Mouse (Mus musculus) olfactory bulb, adult 2 months (tissue): ENCODE results near the gene Unc45a. TPM values are rescaled to one million over a fixed set of nuclear protein-coding genes. Genes with fewer than 3 reads are reported as not detected.

Experiments used
- H3K27ac ChIP-seq: fragments of 200-500 bp; 2 replicates; pipeline ENCODE4 v1.5.1; 2012; ENCODE audit warnings: low read depth, low read length; ENCODE audit not compliant: insufficient read depth
- H3K4me1 ChIP-seq: fragments of 200-500 bp; 2 replicates; pipeline ENCODE4 v1.6.1; 2012; ENCODE audit warnings: low read length; ENCODE audit not compliant: control insufficient read depth, insufficient read depth
- H3K4me3 ChIP-seq: fragments of 200-500 bp; 2 replicates; pipeline ENCODE4 v1.5.1; 2012; ENCODE audit warnings: mild to moderate bottlenecking, low read depth, low read length, moderate library complexity; ENCODE audit not compliant: insufficient read depth
- CTCF ChIP-seq: fragments of 200-500 bp; IDR thresholded peaks from 2 replicates; pipeline ENCODE4 v1.5.1; 2012; ENCODE audit warnings: low read depth, mild to moderate bottlenecking, low read length, moderate library complexity; ENCODE audit not compliant: insufficient read depth
- POLR2A ChIP-seq: fragments of 200-500 bp; IDR thresholded peaks from 2 replicates; pipeline ENCODE4 v1.6.1; 2012; ENCODE audit warnings: mild to moderate bottlenecking, low read depth, low read length, moderate library complexity; ENCODE audit not compliant: insufficient read depth
- WGBS: fragments of 180-500 bp; shearing (Covaris S2); methylation state at CpG from one replicate; pipeline ENCODE4 v1.1.7; 2018; 5-methylcytosine and 5-hydroxymethylcytosine counted together
- polyA plus RNA-seq: library from polyadenylated mRNA; stranded (reverse); fragments of >200 nt; gene quantifications from 2 replicates; pipeline ENCODE4 v1.2.4, GENCODE M21; 2012; ENCODE audit warnings: low replicate concordance; ENCODE audit not compliant: missing spikeins, insufficient read depth, insufficient read length

Gene Unc45a
- polyA plus RNA-seq, 1 experiment: not detected

GRCm38 (mm10) chr7:80375376-80376039 lies 34.7 kb upstream of the Unc45a start:
- 75% methylated on average over 9 of the region's 9 CpGs for WGBS
- Histone ChIP-seq H3K27ac (no peak overlapping the region), H3K4me1 (peaks cover 6% of the 10 kb centered on the region; the same call in 1 of the 2 replicates), H3K4me3 (no peak overlapping the region)
- no peak for TF ChIP-seq CTCF
- TF ChIP-seq POLR2A: no peak

GRCm38 (mm10) chr7:80374733-80375132 lies 33.9 kb upstream of the Unc45a start:
- Histone ChIP-seq H3K4me1 (peaks cover 6% of the 10 kb centered on the region; the same call in 1 of the 2 replicates), H3K4me3 (no peak overlapping the region), H3K27ac (no peak overlapping the region)
- no peak for TF ChIP-seq POLR2A
- no peak for TF ChIP-seq CTCF
- 91% methylated on average over 3 of the region's 3 CpGs for WGBS

- no peak overlapping the region for H3K27ac ChIP-seq
- whole genome bisulfite sequencing: 59% methylated on average over 3 of the region's 3 CpGs
Observed at GRCm38 (mm10) chr7:80374280-80374679, 33.5 kb upstream of the Unc45a start.

GRCm38 (mm10) chr7:80373850-80374249 lies 33.0 kb upstream of the Unc45a start:
- H3K4me3 ChIP-seq: no peak overlapping the region
- 70% methylated on average over 12 of the region's 12 CpGs for WGBS
- TF ChIP-seq CTCF (no peak), POLR2A (no peak)
- H3K4me1 ChIP-seq: peaks cover 13% of the 10 kb centered on the region
- H3K27ac ChIP-seq: no peak overlapping the region

More at GRCm38 (mm10) chr7:80374280-80374679, 33.5 kb upstream of the Unc45a start:
- Histone ChIP-seq H3K4me1 (peaks cover 9% of the 10 kb centered on the region), H3K4me3 (no peak overlapping the region)
- TF ChIP-seq CTCF (no peak), POLR2A (no peak)

DNA sequence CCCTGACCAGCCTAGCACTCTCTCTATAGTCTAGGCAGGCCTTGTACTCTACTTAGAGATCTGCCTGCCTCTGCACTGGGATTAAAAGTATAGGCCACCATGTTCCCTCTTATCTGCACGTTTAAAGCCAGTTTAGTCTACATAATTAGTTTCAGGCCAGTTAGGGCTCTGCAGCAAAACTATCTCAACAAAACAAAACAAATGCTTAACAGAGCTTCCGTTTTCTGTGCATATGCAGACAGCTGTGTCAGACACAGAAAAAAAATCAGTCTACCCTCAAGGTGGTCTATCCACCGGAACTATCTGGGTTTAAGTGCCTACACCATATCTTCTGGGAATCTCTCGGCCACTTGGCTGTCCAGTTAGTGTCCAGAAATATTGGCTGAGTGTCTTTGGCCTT lies 32.5 kb upstream of the Unc45a start:
- TF ChIP-seq POLR2A (no peak), CTCF (no peak)
- peaks cover 17% of the 10 kb centered on the region for H3K4me1 ChIP-seq
- no peak overlapping the region for H3K4me3 ChIP-seq
- H3K27ac ChIP-seq: no peak overlapping the region
- WGBS: 78% methylated on average over 4 of the region's 4 CpGs

GRCm38 (mm10) chr7:80372667-80373066 lies 31.9 kb upstream of the Unc45a start:
- WGBS: 57% methylated on average over 2 of the region's 2 CpGs
- no peak overlapping the region for H3K4me3 ChIP-seq
- H3K4me1 ChIP-seq: peaks cover 24% of the 10 kb centered on the region
- no peak overlapping the region for H3K27ac ChIP-seq
- no peak for TF ChIP-seq CTCF
- TF ChIP-seq POLR2A: no peak

DNA sequence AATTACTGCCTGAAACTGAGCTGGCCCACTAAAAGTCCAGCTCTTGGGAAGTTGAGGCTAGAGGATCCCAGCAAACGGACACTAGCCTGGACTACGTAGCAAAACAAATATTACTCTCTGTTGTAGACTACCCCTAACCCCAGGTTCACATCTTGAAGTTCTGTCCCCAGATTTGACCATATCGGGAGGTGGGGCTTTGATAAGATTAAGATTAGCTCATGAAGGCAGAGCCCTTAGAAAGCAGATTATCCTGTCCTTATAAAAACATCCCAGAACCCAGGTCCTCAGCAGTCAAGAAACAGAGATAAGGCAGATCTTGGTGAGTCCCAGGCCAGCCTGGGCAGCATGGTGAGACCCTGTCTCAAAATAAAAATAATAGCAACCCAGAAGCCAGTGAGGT lies 31.4 kb upstream of the Unc45a start:
- Histone ChIP-seq H3K27ac (no peak overlapping the region), H3K4me3 (no peak overlapping the region), H3K4me1 (peaks cover 27% of the 10 kb centered on the region)
- WGBS: 89% methylated on average over 3 of the region's 3 CpGs
- TF ChIP-seq POLR2A: no peak
- TF ChIP-seq CTCF: no peak

GRCm38 (mm10) chr7:80371041-80371751 lies 30.4 kb upstream of the Unc45a start, which contains the start of gene Man2a2:
TSS of gene Man2a2 (minus strand) at chr7:80371375.
- TF ChIP-seq POLR2A (0 out of 2 replicates have a peak, but pooled peaks have one; percentile 40), CTCF (peak; percentile 97)
- H3K4me3 ChIP-seq: peak within 1 kb of the TSS; percentile 96
- peak within 1 kb of the TSS; percentile 95 for H3K27ac ChIP-seq
- peaks cover 27% of the 10 kb centered on the region for H3K4me1 ChIP-seq
- under 1% methylated on average over 86 of the region's 86 CpGs for WGBS

DNA sequence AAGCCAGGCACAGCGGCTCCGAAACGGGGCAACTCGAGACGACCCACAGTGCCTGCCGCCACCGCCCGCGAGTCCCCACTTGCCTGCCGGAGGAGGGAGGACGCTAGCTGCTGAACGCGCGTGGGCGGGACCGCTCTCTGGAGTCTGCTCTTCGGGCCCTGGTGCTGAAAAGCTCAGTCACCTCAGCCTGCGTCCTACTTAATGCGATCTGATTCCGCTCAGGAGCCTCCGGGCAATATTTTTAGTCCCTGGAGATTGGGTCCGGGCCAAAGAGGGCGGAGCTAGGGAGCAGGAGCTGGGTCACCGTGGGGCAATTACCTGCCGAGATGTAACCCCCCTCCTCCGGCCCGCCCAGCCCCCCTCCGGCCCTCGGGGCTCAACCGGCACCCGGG lies 29.8 kb upstream of the Unc45a start:
- Histone ChIP-seq H3K27ac (peak overlapping the region; percentile 95), H3K4me1 (peaks cover 29% of the 10 kb centered on the region), H3K4me3 (peak overlapping the region; percentile 96)
- WGBS: under 1% methylated on average over 31 of the region's 31 CpGs
- TF ChIP-seq POLR2A (no peak; the same call in 1 of the 2 replicates), CTCF (no peak)
